Mouse (Mus musculus) forebrain, embryonic 13.5 days (tissue): ENCODE data around the gene Dscaml1. TPM values are rescaled to one million over a fixed set of nuclear protein-coding genes. Genes with fewer than 3 reads are reported as not detected.

Source experiments
- ATAC-seq: fragments of 200-750 bp; cut with Nextera tagmentation; 2 replicates; pipeline ENCODE4 v1.8.0; 2017
- H3K27ac ChIP-seq: fragments of 300-500 bp; sonication (generic); 2 replicates; pipeline ENCODE4 v1.5.1; 2015; ENCODE audit warnings: inconsistent platforms, mild to moderate bottlenecking, moderate library complexity
- H3K27me3 ChIP-seq: fragments of 300-500 bp; sonication (generic); 2 replicates; pipeline ENCODE4 v1.6.1; 2015; ENCODE audit warnings: mild to moderate bottlenecking, inconsistent platforms
- H3K36me3 ChIP-seq: fragments of 300-500 bp; sonication (generic); 2 replicates; pipeline ENCODE4 v1.6.1; 2015; ENCODE audit warnings: mild to moderate bottlenecking, inconsistent platforms; ENCODE audit not compliant: poor library complexity, severe bottlenecking
- H3K4me1 ChIP-seq: fragments of 300-500 bp; sonication (generic); 2 replicates; pipeline ENCODE4 v1.6.1; 2015; ENCODE audit warnings: inconsistent platforms
- H3K4me2 ChIP-seq: fragments of 300-500 bp; sonication (generic); 2 replicates; pipeline ENCODE4 v1.6.1; 2015; ENCODE audit warnings: inconsistent platforms, mild to moderate bottlenecking, moderate library complexity
- H3K4me3 ChIP-seq: fragments of 300-500 bp; sonication (generic); 2 replicates; pipeline ENCODE4 v1.5.1; 2015; ENCODE audit warnings: mild to moderate bottlenecking, inconsistent platforms
- H3K9ac ChIP-seq: fragments of 300-500 bp; sonication (generic); 2 replicates; pipeline ENCODE4 v1.6.1; 2015; ENCODE audit warnings: mild to moderate bottlenecking, inconsistent platforms
- H3K9me3 ChIP-seq: fragments of 300-500 bp; sonication (generic); replicated peaks from 2 replicates; pipeline ENCODE4 v1.6.1; 2016; ENCODE audit warnings: inconsistent platforms
- WGBS: fragments of 180-500 bp; shearing (Covaris S2); methylation state at CpG from one replicate; pipeline ENCODE4 v1.1.7; 2015; 5-methylcytosine and 5-hydroxymethylcytosine counted together
- polyA plus RNA-seq: library from polyadenylated mRNA; unstranded; fragments of >200 nt; fragmentation: Nextera tagmentation; extraction: Ambion mirVana; gene quantifications from 2 replicates; pipeline ENCODE4 v1.2.1, GENCODE M21; 2015

Dscaml1 gene
- polyA plus RNA-seq, 1 experiment from 2014 or later = 9.6 TPM

GRCm38 (mm10) chr9:45465396-45466019 is 39.1 kb downstream of the Dscaml1 start:
- Histone ChIP-seq H3K27ac (no peak overlapping the region), H3K4me3 (no peak overlapping the region), H3K4me1 (peaks cover 34% of the 10 kb centered on the region), H3K4me2 (no peak overlapping the region), H3K9me3 (no peaks in the 10 kb centered on the region), H3K27me3 (no peaks in the 10 kb centered on the region), H3K9ac (no peak overlapping the region), H3K36me3 (0 out of 2 replicates have a peak, but pooled peaks cover 4% of the 10 kb centered on the region)
- 42% methylated on average over 6 of the region's 6 CpGs for WGBS
- no peak for ATAC-seq

GRCm38 (mm10) chr9:45468235-45468634 is 41.8 kb downstream of the Dscaml1 start:
- Histone ChIP-seq H3K4me1 (peaks cover 57% of the 10 kb centered on the region), H3K4me2 (no peak overlapping the region), H3K27me3 (no peaks in the 10 kb centered on the region), H3K27ac (peak overlapping the region; percentile 14; the same call in 1 of the 2 replicates), H3K4me3 (no peak overlapping the region), H3K9ac (no peak overlapping the region), H3K36me3 (0 out of 2 replicates have a peak, but pooled peaks cover 4% of the 10 kb centered on the region), H3K9me3 (no peaks in the 10 kb centered on the region)
- 74% methylated on average over 10 of the region's 10 CpGs for WGBS
- ATAC-seq = peak; percentile 9; the same call in 1 of the 2 replicates

- peak overlapping the region; percentile 26 for H3K4me2 ChIP-seq
- 49% methylated on average over 10 of the region's 10 CpGs for WGBS
- no peaks in the 10 kb centered on the region for H3K36me3 ChIP-seq
- no peak overlapping the region for H3K4me3 ChIP-seq
- H3K9me3 ChIP-seq = no peaks in the 10 kb centered on the region
- H3K27ac ChIP-seq = peak overlapping the region; percentile 91
- H3K9ac ChIP-seq = peak overlapping the region; percentile 34
- peak; percentile 46 for ATAC-seq
- peaks cover 48% of the 10 kb centered on the region for H3K4me1 ChIP-seq
- no peaks in the 10 kb centered on the region for H3K27me3 ChIP-seq
Measured at GRCm38 (mm10) chr9:45470746-45471471, 44.5 kb downstream of the Dscaml1 start.

GRCm38 (mm10) chr9:45471691-45472090 is 45.3 kb downstream of the Dscaml1 start:
- Histone ChIP-seq H3K36me3 (no peaks in the 10 kb centered on the region), H3K9ac (no peak overlapping the region), H3K4me2 (no peak overlapping the region; the same call in 1 of the 2 replicates), H3K4me1 (peaks cover 47% of the 10 kb centered on the region), H3K27me3 (no peaks in the 10 kb centered on the region), H3K27ac (peak overlapping the region; percentile 91), H3K4me3 (no peak overlapping the region), H3K9me3 (no peaks in the 10 kb centered on the region)
- WGBS = 11% methylated on average over 9 of the region's 9 CpGs
- peak; percentile 54 for ATAC-seq

- H3K4me3 ChIP-seq = no peak overlapping the region
- H3K9ac ChIP-seq = no peak overlapping the region
- H3K4me1 ChIP-seq = peaks cover 29% of the 10 kb centered on the region
- no peak overlapping the region for H3K4me2 ChIP-seq
- no peaks in the 10 kb centered on the region for H3K27me3 ChIP-seq
- H3K27ac ChIP-seq = no peak overlapping the region
- H3K9me3 ChIP-seq = no peaks in the 10 kb centered on the region
- H3K36me3 ChIP-seq = no peaks in the 10 kb centered on the region
- no peak for ATAC-seq
Measured at GRCm38 (mm10) chr9:45474874-45475273, 48.4 kb downstream of the Dscaml1 start.

GRCm38 (mm10) chr9:45480936-45481335 is 54.5 kb downstream of the Dscaml1 start:
- 92% methylated on average over 9 of the region's 9 CpGs for WGBS
- Histone ChIP-seq H3K4me2 (no peak overlapping the region), H3K4me3 (no peak overlapping the region), H3K27me3 (no peaks in the 10 kb centered on the region), H3K36me3 (no peaks in the 10 kb centered on the region), H3K9me3 (no peaks in the 10 kb centered on the region), H3K4me1 (no peaks in the 10 kb centered on the region; the same call in 1 of the 2 replicates), H3K9ac (no peak overlapping the region), H3K27ac (no peak overlapping the region)
- no peak for ATAC-seq

GRCm38 (mm10) chr9:45486665-45487074 is 60.2 kb downstream of the Dscaml1 start:
- H3K4me2 ChIP-seq = no peak overlapping the region
- WGBS = 85% methylated on average over 4 of the region's 4 CpGs
- no peak for ATAC-seq

GRCm38 (mm10) chr9:45487179-45487801 is 60.9 kb downstream of the Dscaml1 start:
- Histone ChIP-seq H3K4me1 (peaks cover 7% of the 10 kb centered on the region; the same call in 1 of the 2 replicates), H3K9ac (0 out of 2 replicates have a peak overlapping the region, but pooled peaks have one; percentile 21), H3K9me3 (no peaks in the 10 kb centered on the region), H3K36me3 (no peaks in the 10 kb centered on the region), H3K4me3 (no peak overlapping the region), H3K4me2 (no peak overlapping the region), H3K27ac (no peak overlapping the region), H3K27me3 (no peaks in the 10 kb centered on the region)
- WGBS = 71% methylated on average over 12 of the region's 12 CpGs
- ATAC-seq = no peak

More at GRCm38 (mm10) chr9:45486665-45487074, 60.2 kb downstream of the Dscaml1 start:
- no peaks in the 10 kb centered on the region for H3K27me3 ChIP-seq
- H3K9ac ChIP-seq = no peak overlapping the region
- no peaks in the 10 kb centered on the region for H3K36me3 ChIP-seq
- no peak overlapping the region for H3K4me3 ChIP-seq
- H3K27ac ChIP-seq = no peak overlapping the region
- H3K4me1 ChIP-seq = peaks cover 7% of the 10 kb centered on the region; the same call in 1 of the 2 replicates
- H3K9me3 ChIP-seq = no peaks in the 10 kb centered on the region

GRCm38 (mm10) chr9:45490899-45491298 is 64.5 kb downstream of the Dscaml1 start:
- no peak overlapping the region for H3K4me2 ChIP-seq
- no peak overlapping the region for H3K9ac ChIP-seq
- H3K36me3 ChIP-seq = no peaks in the 10 kb centered on the region
- H3K27me3 ChIP-seq = no peaks in the 10 kb centered on the region
- no peak for ATAC-seq
- H3K27ac ChIP-seq = no peak overlapping the region
- H3K4me3 ChIP-seq = no peak overlapping the region
- 95% methylated on average over 2 of the region's 2 CpGs for WGBS
- H3K4me1 ChIP-seq = peaks cover 7% of the 10 kb centered on the region; the same call in 1 of the 2 replicates
- no peaks in the 10 kb centered on the region for H3K9me3 ChIP-seq

- WGBS = 93% methylated on average over 3 of the region's 3 CpGs
- Histone ChIP-seq H3K9me3 (no peaks in the 10 kb centered on the region), H3K36me3 (no peaks in the 10 kb centered on the region), H3K27ac (no peak overlapping the region), H3K4me1 (peaks cover 13% of the 10 kb centered on the region), H3K9ac (no peak overlapping the region), H3K4me3 (no peak overlapping the region), H3K4me2 (no peak overlapping the region), H3K27me3 (no peaks in the 10 kb centered on the region)
- no peak for ATAC-seq
Measured at GRCm38 (mm10) chr9:45494889-45495288, 68.5 kb downstream of the Dscaml1 start.

- Histone ChIP-seq H3K4me1 (peaks cover 25% of the 10 kb centered on the region), H3K9ac (no peak overlapping the region), H3K4me3 (no peak overlapping the region), H3K9me3 (no peaks in the 10 kb centered on the region), H3K27ac (no peak overlapping the region), H3K4me2 (no peak overlapping the region), H3K36me3 (no peaks in the 10 kb centered on the region), H3K27me3 (no peaks in the 10 kb centered on the region)
- 90% methylated on average over 3 of the region's 3 CpGs for WGBS
- no peak for ATAC-seq
Measured at GRCm38 (mm10) chr9:45496340-45496739, 69.9 kb downstream of the Dscaml1 start.

GRCm38 (mm10) chr9:45496944-45497343 is 70.5 kb downstream of the Dscaml1 start:
- no peak for ATAC-seq
- H3K4me2 ChIP-seq = no peak overlapping the region
- H3K27me3 ChIP-seq = no peaks in the 10 kb centered on the region
- H3K4me1 ChIP-seq = peaks cover 31% of the 10 kb centered on the region
- no peaks in the 10 kb centered on the region for H3K36me3 ChIP-seq
- no peak overlapping the region for H3K9ac ChIP-seq
- no peaks in the 10 kb centered on the region for H3K9me3 ChIP-seq
- no peak overlapping the region for H3K27ac ChIP-seq
- H3K4me3 ChIP-seq = no peak overlapping the region
- WGBS = 80% methylated on average over 1 of the region's 1 CpGs
